Mouse (Mus musculus) activated CD4-positive, CD25-positive, alpha-beta regulatory T cell, adult 9 weeks (primary cell): ENCODE results near the gene Gm3147. TPM values are rescaled to one million over a fixed set of nuclear protein-coding genes. Genes with fewer than 3 reads are reported as not detected.

ENCODE experiments used
- polyA plus RNA-seq: library from polyadenylated mRNA; unstranded; fragments of 100-300 nt; shearing (Covaris generic); gene quantifications from one replicate; pipeline ENCODE4 v1.2.1, GENCODE M21; 2017

The Gm3147 gene
- polyA plus RNA-seq = not detected

DNA sequence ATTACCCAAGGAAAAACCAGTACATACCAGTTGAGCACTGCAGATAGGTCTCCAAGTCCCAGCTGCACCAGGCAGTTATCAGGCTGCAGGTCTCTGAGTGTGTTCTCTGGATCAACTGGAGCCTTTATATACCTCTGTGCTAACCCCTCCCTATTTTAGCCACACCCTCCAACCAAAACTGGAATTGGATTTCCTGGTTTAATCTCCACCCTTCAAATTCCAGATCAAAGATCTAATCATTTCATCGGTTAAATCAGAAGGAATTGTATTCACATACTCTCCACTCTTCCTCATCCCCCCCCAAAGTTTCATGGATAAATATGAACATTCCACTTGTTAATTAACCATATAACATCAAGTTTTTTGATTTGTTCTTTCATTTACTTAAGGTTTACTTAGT is at the start of gene Gm3147:
Gm3147 (minus strand) TSS at position 101 of the 400 bp plus-strand sequence.

DNA sequence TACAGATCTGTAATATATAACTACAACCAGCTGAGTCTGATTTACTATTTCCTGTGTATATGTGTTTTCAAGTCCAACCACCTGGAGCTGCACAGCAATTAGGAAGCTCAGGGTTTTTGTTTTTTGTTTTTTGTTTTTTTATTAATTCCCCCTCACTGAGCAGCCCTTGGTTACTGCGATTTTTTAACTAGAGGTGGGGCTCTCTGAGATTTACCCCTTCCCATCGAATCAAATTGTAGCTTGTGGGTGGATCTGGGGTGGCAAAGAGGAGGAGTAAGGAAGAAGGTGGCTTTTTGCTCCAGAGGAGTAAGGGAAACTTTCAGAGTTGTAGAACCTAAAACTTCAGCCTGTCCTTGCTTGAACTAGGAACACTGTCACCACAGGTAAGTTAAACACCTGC is 31.9 kb upstream of the Gm3147 start, which contains the start of gene Gm6205:
Gm6205 (plus strand) TSS at position 301 of the 400 bp plus-strand sequence.

GRCm38 (mm10) chr5:94623679-94624078 is 7.5 kb upstream of the Gm3147 start, which contains the start of gene Gm6509:
Gene Gm6509, plus strand, starts transcription at chr5:94623979.

Other genes with a start within 250 kb of the Gm3147 start
- gene Gm7682, start 170.6 kb downstream of the Gm3147 start, polyA plus RNA-seq = not detected
- not detected for gene Gm3139, start 90.1 kb downstream of the Gm3147 start, polyA plus RNA-seq
- not detected for gene Gm6509, start 7.6 kb upstream of the Gm3147 start, polyA plus RNA-seq
- gene Gm6205, start 32.0 kb upstream of the Gm3147 start, polyA plus RNA-seq = not detected
- not detected for gene Gm3183, start 249.1 kb upstream of the Gm3147 start, polyA plus RNA-seq